Mouse (Mus musculus): ENCODE measurements around the gene Cfap99.
A peak's percentile ranks its signal among the peaks of the same experiment; 100 is the strongest.

Gene Cfap99

DNA sequence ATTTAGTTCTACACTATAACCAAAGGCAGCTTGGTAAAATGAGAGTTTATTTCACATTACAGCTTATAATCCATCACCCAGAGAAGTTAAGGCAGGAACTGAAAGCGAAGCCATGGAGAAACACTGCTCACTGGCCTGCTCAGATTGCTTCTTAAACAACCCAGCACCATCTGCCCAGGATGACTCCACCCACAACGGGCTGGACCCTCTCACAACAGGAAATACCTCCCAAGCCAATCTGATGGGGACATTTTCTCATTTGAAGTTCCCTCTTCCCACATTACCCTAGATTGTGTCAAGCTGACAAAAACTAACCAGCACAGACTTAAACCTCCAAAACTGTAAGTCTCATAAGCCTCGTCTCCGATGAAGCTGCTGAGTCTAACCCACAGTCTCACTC, 10.3 kb upstream of the Cfap99 start:
- no peak for DNase-seq (ENCODE audit: low spot score in 2 of 2)

DNA sequence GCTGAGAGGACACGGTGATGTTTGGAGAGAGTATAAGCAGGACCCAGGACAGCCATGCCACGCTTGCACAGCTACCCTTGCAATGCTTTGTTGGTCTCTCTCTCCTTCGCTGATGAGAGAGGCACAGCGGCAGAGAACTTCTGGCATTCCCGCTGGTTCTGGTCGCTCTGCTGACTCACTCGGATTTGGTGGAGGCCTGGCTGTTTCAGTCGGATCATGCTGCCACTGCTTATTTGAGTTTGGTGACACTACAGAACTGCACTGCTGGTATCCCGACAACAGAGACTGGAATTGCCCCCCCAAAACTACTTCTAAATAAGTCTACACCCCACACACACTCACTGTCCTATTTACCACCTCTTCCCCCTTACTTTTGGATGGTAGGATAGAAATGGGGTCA, 9.2 kb upstream of the Cfap99 start:
- no peak for DNase-seq (ENCODE audit: low spot score in 2 of 2)

- no peak for DNase-seq (ENCODE audit: low spot score in 2 of 2)
Observed at GRCm38 (mm10) chr5:34280976-34281375, 7.4 kb upstream of the Cfap99 start.

DNA sequence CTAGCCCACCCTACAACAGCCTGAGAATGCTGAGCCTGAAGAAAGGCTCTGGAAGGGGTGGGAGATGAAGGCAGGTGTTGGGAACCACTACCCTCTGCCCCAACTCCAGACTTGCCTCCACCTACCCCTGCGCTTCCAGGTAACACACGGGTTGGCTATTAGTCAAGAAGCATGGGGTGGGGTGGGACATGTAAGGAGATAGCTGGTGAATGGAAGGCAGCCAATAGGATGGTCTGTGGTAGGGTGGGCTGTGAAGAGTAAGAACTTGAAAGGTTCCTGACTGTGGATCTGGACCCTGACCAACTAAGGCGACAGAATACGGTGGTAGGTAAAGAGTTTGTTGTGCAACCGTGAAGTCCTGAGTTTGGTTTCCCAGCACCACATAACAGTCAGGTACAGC, 5.0 kb upstream of the Cfap99 start:
- no peak for DNase-seq (ENCODE audit: low spot score in 2 of 2)

DNA sequence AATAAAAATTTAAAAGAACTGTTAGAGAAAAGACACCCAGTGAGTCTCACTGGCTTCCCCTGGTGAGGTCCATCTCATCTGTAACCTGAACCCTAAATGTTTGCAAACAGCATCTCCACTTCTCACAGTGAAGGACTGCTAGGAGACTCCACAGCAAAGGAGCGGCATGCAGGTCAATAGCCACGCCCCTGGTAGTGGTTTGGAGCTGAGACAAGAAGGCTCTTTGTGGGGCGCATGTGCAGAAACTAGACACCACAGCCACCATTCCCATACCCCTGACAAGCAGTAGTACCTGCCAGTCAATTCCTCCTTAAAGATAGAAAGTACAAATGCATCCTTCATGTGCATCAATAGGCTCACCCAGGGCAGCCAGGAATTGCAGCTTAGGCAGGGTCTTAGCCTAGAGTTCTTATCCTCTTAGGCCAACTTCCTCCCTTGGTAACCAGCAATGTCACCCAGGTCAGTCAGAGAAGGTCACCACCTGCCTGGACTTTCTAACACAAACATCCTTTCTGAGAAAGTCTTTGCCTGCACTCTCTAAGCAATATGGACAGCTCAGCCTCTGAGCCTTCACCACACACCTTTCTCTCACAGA, 4.1 kb upstream of the Cfap99 start:
- no peak for DNase-seq (ENCODE audit: low spot score in 2 of 2)

- DNase-seq (ENCODE audit: low spot score in 2 of 2) = no peak
Observed at GRCm38 (mm10) chr5:34285285-34285684, 3.1 kb upstream of the Cfap99 start.

- DNase-seq (ENCODE audit: low spot score in 2 of 2) = no peak
Observed at GRCm38 (mm10) chr5:34286516-34286915, 1.9 kb upstream of the Cfap99 start.

DNA sequence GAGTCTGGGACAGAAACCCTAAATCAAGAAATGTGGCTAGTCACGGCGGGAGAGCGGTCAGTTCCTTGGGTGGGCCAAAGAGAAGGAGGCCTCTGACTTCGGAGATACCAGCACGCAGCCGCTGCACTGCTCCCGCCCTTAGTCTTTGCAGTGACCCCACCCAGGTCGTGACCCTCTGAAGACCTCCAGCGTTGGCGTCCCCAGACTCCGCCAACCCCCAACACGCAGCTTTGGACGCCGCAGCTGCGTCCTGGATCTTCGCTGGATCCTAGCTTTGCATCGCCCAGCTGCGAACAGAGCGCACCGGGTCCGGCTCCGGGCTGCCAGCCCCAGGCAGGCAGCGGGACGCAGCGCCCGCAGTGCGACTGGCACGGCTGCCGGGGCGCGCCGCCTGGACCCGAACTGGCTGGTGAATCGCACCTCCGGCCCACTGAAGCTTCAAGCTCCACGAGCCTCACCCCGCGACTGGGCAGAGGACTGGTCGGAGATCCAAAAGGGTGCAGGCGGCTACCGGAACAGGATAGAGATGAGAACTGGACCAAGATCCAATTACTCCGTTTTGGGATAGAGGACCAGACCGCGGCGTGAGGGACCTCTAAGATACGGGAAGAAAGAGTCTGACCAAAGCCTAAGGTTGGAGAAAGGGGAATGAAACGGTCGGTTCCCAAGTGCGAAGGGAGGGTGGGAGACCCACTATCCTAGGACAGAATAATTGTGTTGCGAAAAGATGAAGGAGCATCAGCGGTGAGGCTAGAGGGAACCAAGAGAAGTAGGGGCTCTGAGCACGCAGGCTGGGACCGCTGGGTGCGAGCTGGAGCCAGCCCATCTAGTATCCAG, 1.2 kb upstream of the Cfap99 start:
- no peak for DNase-seq (ENCODE audit: low spot score in 2 of 2)

- no peak for DNase-seq (ENCODE audit: low spot score in 2 of 2)
Observed at GRCm38 (mm10) chr5:34287838-34288145, 608 bp upstream of the Cfap99 start.

DNA sequence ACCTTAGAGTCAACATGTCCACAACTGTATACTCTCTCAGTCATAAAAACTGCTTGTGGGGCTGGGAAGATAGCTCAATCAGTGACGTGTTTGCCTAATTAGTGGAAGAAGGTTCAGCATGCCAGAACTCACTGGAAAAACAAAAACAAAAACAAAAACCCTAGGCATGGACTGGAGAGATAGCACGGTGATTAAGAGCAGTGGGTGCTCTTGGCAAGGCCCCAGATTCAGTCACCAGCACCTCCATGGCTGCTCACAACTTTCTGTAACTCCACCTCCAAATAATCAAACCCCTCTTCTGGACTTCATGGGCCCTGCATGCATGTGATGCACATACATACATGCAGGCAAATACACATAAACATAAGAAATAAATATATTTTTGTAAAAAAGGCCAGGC, 886 bp downstream of the Cfap99 start:
- DNase-seq (ENCODE audit: low spot score in 2 of 2) = no peak

DNA sequence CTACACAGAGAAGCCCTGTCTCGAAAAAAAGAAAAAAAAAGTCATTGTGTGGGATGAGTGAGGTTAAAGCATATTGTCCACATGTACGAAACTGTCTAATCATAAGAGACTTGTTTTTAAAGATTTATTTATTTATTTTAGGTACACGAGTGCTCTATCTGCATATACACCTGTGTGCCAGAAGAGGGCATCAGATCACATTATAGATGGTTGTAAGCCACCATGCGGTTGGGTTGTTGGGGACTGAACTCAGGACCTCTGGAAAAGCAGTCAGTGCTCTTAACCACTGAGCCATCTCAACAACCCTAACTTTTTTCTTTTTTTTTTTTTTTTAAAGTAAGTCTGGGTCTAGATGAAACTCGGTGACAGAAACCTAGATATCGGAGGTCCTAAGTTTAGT, 5.0 kb downstream of the Cfap99 start:
- no peak for DNase-seq (ENCODE audit: low spot score in 2 of 2)

DNA sequence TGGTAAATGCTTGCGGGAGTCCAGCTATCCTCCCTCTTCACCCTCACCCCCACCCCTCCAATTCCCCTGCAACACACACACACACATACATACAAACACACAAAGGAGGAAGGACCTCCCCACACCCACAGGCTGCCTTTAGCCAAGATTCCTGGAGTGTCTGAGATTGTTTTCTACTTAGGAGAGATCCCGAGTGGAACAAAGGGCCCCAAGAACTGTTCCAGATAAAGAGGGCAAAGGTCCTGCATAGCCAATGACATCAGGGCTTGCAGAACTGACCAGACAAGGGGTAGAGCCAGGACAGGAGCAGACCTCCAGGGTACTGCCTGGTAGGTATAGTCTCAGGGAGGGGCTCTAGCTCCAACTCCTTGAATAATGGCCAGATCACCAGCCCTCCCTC, 6.3 kb downstream of the Cfap99 start:
- peak in 1 of 2 experiments; percentile 42 for DNase-seq (ENCODE audit: low spot score in 2 of 2)

DNA sequence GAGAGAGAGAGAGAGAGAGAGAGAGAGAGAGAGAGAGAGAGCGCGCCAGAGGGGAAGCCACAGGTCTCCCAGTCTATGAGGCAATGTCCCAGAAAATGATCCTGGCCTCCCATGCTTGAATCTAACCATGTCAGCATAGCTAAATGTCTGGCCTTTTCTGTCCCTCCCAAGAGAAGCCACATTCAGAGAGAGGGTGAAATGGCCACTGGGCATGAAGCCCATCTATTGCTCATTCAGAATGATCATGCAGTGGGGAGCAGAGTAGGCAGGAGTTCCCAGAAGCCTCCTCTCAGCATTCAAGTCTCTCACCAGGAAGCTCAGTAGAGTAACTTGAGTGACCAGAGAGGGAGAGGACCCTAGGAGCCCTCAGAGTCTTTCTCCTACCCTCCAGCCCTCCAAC, 6.7 kb downstream of the Cfap99 start:
- DNase-seq (ENCODE audit: low spot score in 2 of 2) = peak; percentile 23 to 51

- DNase-seq (ENCODE audit: low spot score in 2 of 2) = no peak
Observed at GRCm38 (mm10) chr5:34298061-34298460, 9.7 kb downstream of the Cfap99 start.

DNA sequence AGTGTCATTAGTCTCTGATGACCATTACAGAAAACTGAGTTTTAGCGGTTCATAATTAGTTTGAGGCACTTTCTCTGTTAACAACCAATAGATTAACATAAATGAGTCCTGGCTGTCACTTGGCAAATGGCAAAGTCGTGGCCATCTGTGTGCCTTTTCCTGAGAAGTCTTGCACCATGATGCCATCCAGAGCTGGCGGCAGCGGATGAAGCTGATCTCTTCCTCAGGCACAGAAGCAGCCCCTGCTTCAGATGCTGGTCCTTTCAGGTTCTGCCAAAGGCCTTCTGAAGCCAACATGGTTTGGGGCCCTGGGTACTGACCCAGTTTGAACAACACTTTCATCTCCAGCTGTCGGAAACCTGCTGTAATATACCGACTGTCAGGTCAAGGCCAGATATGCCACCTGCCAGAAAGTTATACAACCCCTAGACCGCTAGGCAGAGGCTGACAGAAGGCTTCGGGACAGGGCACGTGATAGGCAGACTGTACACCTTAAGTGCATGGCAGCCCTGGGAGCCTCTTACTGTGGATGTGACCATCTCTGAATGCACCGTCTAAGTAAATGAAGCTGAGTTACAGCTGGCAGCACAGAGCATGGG, 10.6 kb downstream of the Cfap99 start:
- no peak for DNase-seq (ENCODE audit: low spot score in 2 of 2)

DNA sequence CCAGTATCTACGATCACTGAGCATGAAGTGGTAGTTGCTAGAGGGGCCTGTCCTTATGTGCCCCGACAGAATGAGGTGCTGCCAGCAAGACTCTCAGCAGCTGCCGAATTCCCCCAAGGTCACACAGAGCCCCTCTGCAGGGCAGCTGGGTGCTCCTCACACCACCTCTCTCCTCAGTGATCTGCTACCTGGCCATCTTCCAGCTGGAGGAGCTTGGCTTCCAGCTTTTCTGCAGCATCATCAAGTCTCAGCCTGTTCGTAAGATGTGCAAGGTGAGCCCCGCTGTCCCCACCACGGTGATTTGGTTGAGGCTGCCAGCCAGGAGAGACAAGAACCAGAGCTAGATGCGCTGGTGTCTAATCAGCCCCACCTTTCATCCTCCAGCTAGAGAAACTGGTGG, 14.0 kb downstream of the Cfap99 start:
- DNase-seq (ENCODE audit: low spot score in 2 of 2) = no peak

GRCm38 (mm10) chr5:34309016-34309415, 20.6 kb downstream of the Cfap99 start:
- DNase-seq (ENCODE audit: low spot score in 2 of 2) = no peak

- DNase-seq (ENCODE audit: low spot score in 2 of 2) = no peak
Observed at GRCm38 (mm10) chr5:34319491-34320034, 31.2 kb downstream of the Cfap99 start.

GRCm38 (mm10) chr5:34321236-34321635, 32.8 kb downstream of the Cfap99 start:
- DNase-seq (ENCODE audit: low spot score in 2 of 2) = no peak

- DNase-seq (ENCODE audit: low spot score in 2 of 2) = no peak
Observed at GRCm38 (mm10) chr5:34325286-34325685, 36.9 kb downstream of the Cfap99 start.

GRCm38 (mm10) chr5:34326249-34326691, 37.9 kb downstream of the Cfap99 start:
- peak in 1 of 2 experiments; percentile 33 for DNase-seq (ENCODE audit: low spot score in 2 of 2)

DNA sequence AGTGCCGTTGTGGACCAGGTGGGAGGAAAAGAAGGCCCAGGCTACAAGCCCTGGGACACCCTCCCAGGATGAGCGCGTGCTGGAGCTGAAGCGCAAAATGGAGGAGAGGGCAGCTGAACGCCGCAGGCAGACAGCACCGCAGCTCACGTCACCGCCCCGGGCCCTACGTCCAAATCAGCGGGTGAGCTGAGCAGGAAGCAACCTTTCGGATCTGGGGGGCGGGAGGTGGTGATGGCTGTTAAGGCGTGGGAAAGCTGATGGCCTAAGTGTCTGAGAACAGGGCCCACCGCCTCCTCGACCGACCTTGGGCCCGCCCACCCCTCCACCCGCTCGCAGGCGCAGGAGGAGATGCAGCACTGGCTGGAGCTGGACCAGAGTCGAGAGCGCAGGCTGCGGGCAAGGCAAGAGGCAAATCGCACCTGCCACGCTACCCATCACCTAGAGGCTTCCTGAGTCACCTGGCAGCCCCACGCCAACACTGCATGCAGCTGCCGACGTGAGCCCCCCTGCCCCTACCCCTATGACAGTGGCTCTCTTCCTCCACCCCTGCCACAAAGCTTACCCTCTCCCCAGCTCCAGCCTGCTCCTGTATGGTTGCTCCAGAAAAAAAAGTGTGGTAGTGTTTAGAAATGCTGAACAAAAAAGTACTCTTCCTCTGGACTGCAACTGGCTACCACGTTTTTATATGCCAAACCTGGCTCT, 38.6 kb downstream of the Cfap99 start:
- DNase-seq (ENCODE audit: low spot score in 2 of 2) = peak in 1 of 2 experiments; percentile 12

All from urinary bladder, postnatal 36 days (tissue).